Mouse (Mus musculus): Measurements from ENCODE around the gene Parp9. TPM values are rescaled to one million over a fixed set of nuclear protein-coding genes. Genes with fewer than 3 reads are reported as not detected.
"Not testable (repeated sequence)": the region's sequence is repeated elsewhere in the genome, so short reads cannot be mapped to it uniquely, and the experiment has no call there.

The Parp9 gene
- polyA plus RNA-seq, 1 experiment from 2014 or later, result 9.7 TPM

- no peaks in the 10 kb centered on the region; the same call in 1 of the 2 replicates for H3K36me3 ChIP-seq
- peak overlapping the region; percentile 80 for H3K4me2 ChIP-seq
- peak overlapping the region; percentile 51; the same call in 1 of the 2 replicates for H3K9ac ChIP-seq
- H3K27ac ChIP-seq, result peak overlapping the region; percentile 74
- WGBS, result 8% methylated on average over 6 of the region's 6 CpGs
- no peaks in the 10 kb centered on the region for H3K27me3 ChIP-seq (replicated peaks)
- peaks cover 4% of the 10 kb centered on the region; the same call in 1 of the 2 replicates for H3K4me1 ChIP-seq
- peak; percentile 20; the same call in 1 of the 2 replicates for ATAC-seq (ENCODE audit: insufficient read depth, low FRiP score, low read depth)
- no peaks in the 10 kb centered on the region for H3K9me3 ChIP-seq
- peak overlapping the region; percentile 75 for H3K4me3 ChIP-seq (replicated peaks)
Observed at GRCm38 (mm10) chr16:35939261-35939660, 991 bp downstream of the Parp9 start.

DNA sequence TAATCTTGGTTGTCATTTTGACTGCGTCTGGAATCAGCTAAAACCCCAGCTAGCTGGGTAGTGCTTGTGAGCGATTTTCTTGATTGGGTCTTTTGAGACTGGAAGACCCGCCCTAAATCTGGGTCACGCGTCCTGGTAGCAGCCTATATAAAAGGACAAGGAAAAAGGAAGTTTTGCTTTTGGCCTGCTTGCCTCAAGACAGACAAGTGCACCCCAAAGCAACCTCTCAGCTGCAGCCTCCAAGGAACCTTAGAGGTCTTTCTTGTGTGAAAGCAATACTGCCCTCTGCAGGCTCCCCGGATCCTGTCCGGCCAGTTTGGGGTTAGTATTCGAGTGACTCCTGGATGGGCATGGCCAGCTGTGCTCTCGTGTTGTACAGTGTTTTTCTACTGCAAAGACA, 1.4 kb downstream of the Parp9 start:
- ATAC-seq (ENCODE audit: insufficient read depth, low FRiP score, low read depth), result peak; percentile 60; the same call in 1 of the 2 replicates
- Histone ChIP-seq H3K36me3 (no peaks in the 10 kb centered on the region; the same call in 1 of the 2 replicates), H3K9ac (no peak overlapping the region), H3K27ac (no peak overlapping the region), H3K4me2 (peak overlapping the region; percentile 80), H3K27me3 (replicated peaks) (no peaks in the 10 kb centered on the region), H3K4me3 (replicated peaks) (peak overlapping the region; percentile 75), H3K9me3 (no peaks in the 10 kb centered on the region), H3K4me1 (peaks cover 4% of the 10 kb centered on the region; the same call in 1 of the 2 replicates)
- 14% methylated on average over 9 of the region's 9 CpGs for WGBS

DNA sequence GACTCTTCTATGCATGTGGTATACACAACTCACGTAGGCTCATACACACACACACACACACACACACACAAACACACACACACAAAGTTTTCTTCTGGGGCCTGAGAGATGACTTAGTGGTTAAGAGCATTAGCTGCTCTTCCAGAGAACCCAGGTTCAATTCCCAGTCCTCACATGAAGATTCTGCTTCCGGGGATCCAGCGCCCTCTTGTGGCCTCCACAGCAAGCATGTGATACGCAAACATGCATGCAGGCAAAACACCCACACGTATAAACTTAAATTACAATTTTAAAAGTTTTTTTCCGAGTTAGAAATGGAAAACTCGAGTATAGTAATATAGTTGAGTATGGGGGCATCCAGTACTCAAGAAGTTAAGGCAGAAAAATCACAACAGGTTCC, 3.1 kb downstream of the Parp9 start:
- WGBS, result 82% methylated on average over 7 of the region's 7 CpGs
- no peak overlapping the region for H3K4me2 ChIP-seq
- H3K27ac ChIP-seq, result no peak overlapping the region
- H3K27me3 ChIP-seq (replicated peaks), result no peaks in the 10 kb centered on the region
- H3K4me1 ChIP-seq, result peaks cover 4% of the 10 kb centered on the region; the same call in 1 of the 2 replicates
- no peak overlapping the region for H3K4me3 ChIP-seq (replicated peaks)
- no peak overlapping the region for H3K9ac ChIP-seq
- no peaks in the 10 kb centered on the region for H3K9me3 ChIP-seq
- no peaks in the 10 kb centered on the region; the same call in 1 of the 2 replicates for H3K36me3 ChIP-seq
- ATAC-seq (ENCODE audit: insufficient read depth, low FRiP score, low read depth), result no peak

GRCm38 (mm10) chr16:35949264-35949663, 11.0 kb downstream of the Parp9 start:
- H3K4me3 ChIP-seq (replicated peaks), result no peak overlapping the region
- H3K9ac ChIP-seq, result no peak overlapping the region
- no peak overlapping the region for H3K4me2 ChIP-seq
- H3K27ac ChIP-seq, result no peak overlapping the region; the same call in 1 of the 2 replicates
- WGBS, result 66% methylated on average over 5 of the region's 5 CpGs
- H3K4me1 ChIP-seq, result no peaks in the 10 kb centered on the region
- 0 out of 2 replicates have a peak, but pooled peaks cover 3% of the 10 kb centered on the region for H3K36me3 ChIP-seq
- no peaks in the 10 kb centered on the region for H3K9me3 ChIP-seq
- peak; percentile 60; the same call in 1 of the 2 replicates for ATAC-seq (ENCODE audit: insufficient read depth, low FRiP score, low read depth)
- no peaks in the 10 kb centered on the region for H3K27me3 ChIP-seq (replicated peaks)

- Histone ChIP-seq H3K4me1 (no peaks in the 10 kb centered on the region), H3K4me3 (replicated peaks) (no peak overlapping the region), H3K27ac (no peak overlapping the region), H3K27me3 (replicated peaks) (no peaks in the 10 kb centered on the region), H3K9me3 (no peaks in the 10 kb centered on the region), H3K36me3 (0 out of 2 replicates have a peak, but pooled peaks cover 3% of the 10 kb centered on the region), H3K9ac (no peak overlapping the region), H3K4me2 (no peak overlapping the region)
- 90% methylated on average over 3 of the region's 3 CpGs for WGBS
- ATAC-seq (ENCODE audit: insufficient read depth, low FRiP score, low read depth), result no peak
Observed at GRCm38 (mm10) chr16:35951216-35951615, 12.9 kb downstream of the Parp9 start.

DNA sequence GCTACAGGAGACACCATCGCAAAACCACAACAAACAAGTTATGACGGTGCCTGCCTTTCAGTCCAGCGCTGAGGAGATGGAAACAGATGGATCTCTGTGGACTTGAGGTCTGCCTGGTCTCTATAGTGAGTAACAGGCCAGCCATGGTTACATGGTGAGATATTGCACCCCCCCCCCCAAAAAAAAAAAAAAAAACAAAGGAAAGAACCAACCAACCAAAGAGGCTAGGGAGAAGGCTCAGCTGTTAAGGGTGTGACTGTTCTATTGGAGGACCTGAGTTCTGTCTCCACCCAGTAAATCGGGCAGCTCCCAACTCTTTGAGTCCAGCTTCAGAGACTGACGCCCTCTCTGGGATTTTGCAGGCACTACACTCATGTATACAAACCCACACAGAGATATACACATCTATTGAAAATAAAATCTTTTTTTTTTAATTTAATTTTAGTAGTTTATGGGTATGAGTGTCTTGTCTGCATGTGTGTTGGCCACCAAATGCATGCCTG, 14.4 kb downstream of the Parp9 start:
- Histone ChIP-seq H3K9me3 (no peaks in the 10 kb centered on the region), H3K27ac (no peak overlapping the region), H3K27me3 (replicated peaks) (no peaks in the 10 kb centered on the region), H3K4me2 (no peak overlapping the region), H3K36me3 (no peaks in the 10 kb centered on the region), H3K4me1 (no peaks in the 10 kb centered on the region), H3K9ac (no peak overlapping the region), H3K4me3 (replicated peaks) (no peak overlapping the region)
- ATAC-seq (ENCODE audit: insufficient read depth, low FRiP score, low read depth), result no peak
- WGBS, result 86% methylated on average over 5 of the region's 5 CpGs

DNA sequence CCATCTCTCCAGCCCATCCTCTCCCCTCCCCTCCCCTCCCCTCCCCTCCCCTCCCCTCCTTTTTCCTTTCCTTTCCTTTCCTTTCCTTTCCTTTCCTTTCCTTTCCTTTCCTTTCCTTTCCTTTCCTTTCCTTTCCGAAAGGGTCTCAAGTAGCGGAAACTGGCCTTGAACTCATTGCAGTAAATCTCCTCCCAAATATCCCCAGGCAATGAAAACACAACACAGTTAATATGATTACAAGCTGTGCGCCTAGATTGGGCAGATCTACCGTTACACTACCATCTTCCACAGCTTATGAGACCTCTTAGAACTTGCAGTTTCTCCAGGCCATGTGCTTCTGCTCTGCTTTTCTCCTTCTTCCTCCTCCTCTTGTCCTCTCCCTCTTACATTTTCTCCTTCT, 27.7 kb downstream of the Parp9 start:
- ATAC-seq (ENCODE audit: insufficient read depth, low FRiP score, low read depth); H3K27ac ChIP-seq; H3K9ac ChIP-seq; H3K4me2 ChIP-seq; H3K36me3 ChIP-seq; H3K9me3 ChIP-seq; H3K27me3 ChIP-seq (replicated peaks); H3K4me3 ChIP-seq (replicated peaks); H3K4me1 ChIP-seq: not testable (repeated sequence)
- WGBS, result 81% methylated on average over 4 of the region's 4 CpGs

- Histone ChIP-seq H3K4me2 (no peak overlapping the region), H3K27me3 (replicated peaks) (no peaks in the 10 kb centered on the region), H3K9me3 (no peaks in the 10 kb centered on the region), H3K36me3 (no peaks in the 10 kb centered on the region), H3K4me1 (no peaks in the 10 kb centered on the region), H3K27ac (no peak overlapping the region), H3K9ac (no peak overlapping the region), H3K4me3 (replicated peaks) (no peak overlapping the region)
- 59% methylated on average over 5 of the region's 5 CpGs for WGBS
- ATAC-seq (ENCODE audit: insufficient read depth, low FRiP score, low read depth), result no peak
Observed at GRCm38 (mm10) chr16:35966411-35967115, 28.3 kb downstream of the Parp9 start.

DNA sequence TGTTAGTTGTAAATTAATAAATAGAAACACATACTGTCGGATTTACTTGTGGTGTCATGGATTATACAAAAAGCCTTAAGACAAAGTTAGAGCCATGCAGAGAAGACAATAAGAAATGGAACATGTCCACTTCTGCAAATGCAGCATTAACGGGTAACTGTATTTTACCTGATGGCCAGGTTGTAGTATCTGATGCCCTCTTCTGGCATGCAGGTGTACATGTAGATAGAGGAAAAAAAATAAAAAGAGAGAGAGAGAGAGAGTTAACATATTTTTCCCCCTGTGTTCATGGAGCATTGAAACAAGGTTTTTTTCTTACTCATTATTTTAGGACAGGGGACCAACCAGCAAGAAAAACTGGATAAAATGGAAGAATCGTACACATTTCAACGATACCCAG, 29.0 kb downstream of the Parp9 start:
- no peaks in the 10 kb centered on the region for H3K27me3 ChIP-seq (replicated peaks)
- ATAC-seq (ENCODE audit: insufficient read depth, low FRiP score, low read depth), result no peak
- 0 out of 2 replicates have a peak, but pooled peaks cover 3% of the 10 kb centered on the region for H3K36me3 ChIP-seq
- WGBS, result 82% methylated on average over 4 of the region's 4 CpGs
- no peaks in the 10 kb centered on the region for H3K9me3 ChIP-seq
- H3K27ac ChIP-seq, result no peak overlapping the region
- no peaks in the 10 kb centered on the region for H3K4me1 ChIP-seq
- no peak overlapping the region for H3K4me3 ChIP-seq (replicated peaks)
- no peak overlapping the region for H3K9ac ChIP-seq
- H3K4me2 ChIP-seq, result no peak overlapping the region

GRCm38 (mm10) chr16:35968149-35968548, 29.9 kb downstream of the Parp9 start:
- no peak overlapping the region for H3K4me2 ChIP-seq
- no peaks in the 10 kb centered on the region for H3K9me3 ChIP-seq
- H3K27me3 ChIP-seq (replicated peaks), result no peaks in the 10 kb centered on the region
- no peak overlapping the region for H3K27ac ChIP-seq
- no peak overlapping the region for H3K9ac ChIP-seq
- ATAC-seq (ENCODE audit: insufficient read depth, low FRiP score, low read depth), result no peak; the same call in 1 of the 2 replicates
- 0 out of 2 replicates have a peak, but pooled peaks cover 3% of the 10 kb centered on the region for H3K36me3 ChIP-seq
- H3K4me1 ChIP-seq, result no peaks in the 10 kb centered on the region
- H3K4me3 ChIP-seq (replicated peaks), result no peak overlapping the region
- 24% methylated on average over 2 of the region's 2 CpGs for WGBS

DNA sequence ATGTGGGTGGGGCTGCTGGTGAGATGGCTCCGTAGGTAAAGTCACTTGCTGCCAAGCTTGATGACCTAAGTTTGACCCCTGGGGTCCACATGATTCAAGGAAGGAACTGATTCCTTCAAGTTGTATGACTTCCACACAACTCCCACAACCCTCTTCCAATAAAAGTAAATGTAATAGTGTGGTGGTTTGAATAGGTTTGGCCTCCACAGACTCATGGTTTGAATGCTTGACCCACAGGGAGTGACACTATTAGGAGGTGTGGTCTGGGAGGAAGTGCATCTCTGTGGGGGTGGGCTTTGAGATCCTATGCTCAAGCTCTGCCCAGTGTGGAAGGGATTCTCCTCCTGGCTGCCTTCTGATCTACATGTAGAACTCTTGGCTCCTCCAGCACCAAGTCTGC, 35.8 kb downstream of the Parp9 start:
- Histone ChIP-seq H3K4me3 (replicated peaks) (no peak overlapping the region), H3K4me1 (no peaks in the 10 kb centered on the region), H3K4me2 (no peak overlapping the region), H3K9me3 (no peaks in the 10 kb centered on the region), H3K9ac (no peak overlapping the region), H3K27ac (no peak overlapping the region), H3K27me3 (replicated peaks) (no peaks in the 10 kb centered on the region), H3K36me3 (0 out of 2 replicates have a peak, but pooled peaks cover 3% of the 10 kb centered on the region)
- ATAC-seq (ENCODE audit: insufficient read depth, low FRiP score, low read depth), result no peak
- WGBS, result 23% methylated on average over 1 of the region's 1 CpGs

- H3K4me3 ChIP-seq (replicated peaks); H3K9me3 ChIP-seq; ATAC-seq (ENCODE audit: insufficient read depth, low FRiP score, low read depth); H3K27ac ChIP-seq; H3K36me3 ChIP-seq; H3K4me1 ChIP-seq; H3K27me3 ChIP-seq (replicated peaks); H3K4me2 ChIP-seq; H3K9ac ChIP-seq: not testable (repeated sequence)
- 86% methylated on average over 1 of the region's 1 CpGs for WGBS
Observed at GRCm38 (mm10) chr16:35978450-35978849, 40.2 kb downstream of the Parp9 start, which contains the start of gene Kpna1. Kpna1 (plus strand) TSS chr16:35978750.
